Mouse (Mus musculus) forelimb bud, embryonic 11.5 days (tissue): ENCODE measurements around the gene Aimp2.

ENCODE experiments used
- DNase-seq: peaks from one replicate; pipeline ENCODE4 v3.0.0-alpha.2; 2012; ENCODE audit warnings: low read depth, low spot score

The Aimp2 gene

GRCm38 (mm10) chr5:143902111-143902510 is 7.5 kb downstream of the Aimp2 start:
- no peak for DNase-seq

DNA sequence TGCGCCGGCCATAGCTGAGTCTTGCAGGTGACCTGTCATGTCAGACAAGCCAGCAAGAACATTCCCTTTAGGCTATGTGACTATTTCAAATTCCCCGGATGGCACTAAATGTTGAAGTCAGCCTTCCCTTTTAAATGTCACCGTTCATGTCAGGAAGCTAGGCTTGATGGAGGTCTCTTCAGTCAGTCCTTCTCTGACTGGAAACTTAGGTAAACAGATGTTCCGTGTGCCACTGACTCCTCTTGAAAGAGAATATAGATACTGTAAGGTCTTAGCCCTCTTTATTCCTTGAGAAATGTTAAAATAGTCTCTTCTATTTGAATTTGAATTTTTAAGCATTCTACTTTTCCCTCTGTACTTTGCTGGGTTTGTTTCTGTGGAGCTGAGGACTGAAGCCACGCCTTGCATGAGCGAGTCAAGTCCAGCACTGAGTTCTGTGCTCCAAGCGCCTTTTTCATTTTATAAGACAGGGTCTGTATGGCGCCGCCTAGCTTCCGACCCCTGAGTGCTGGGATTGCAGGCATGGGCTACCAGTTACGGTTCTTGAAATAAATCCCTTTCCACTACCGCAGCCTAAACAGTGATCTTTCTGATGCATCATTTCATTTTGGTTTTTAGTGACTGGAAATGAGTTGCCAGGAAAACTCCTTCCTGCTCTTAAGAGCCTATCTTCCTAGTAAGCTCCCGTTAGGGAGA is 11.9 kb downstream of the Aimp2 start, which contains the start of gene Ankrd61:
Ankrd61 (minus strand) TSS at position 51 of the 696 bp plus-strand sequence.
- DNase-seq: no peak

DNA sequence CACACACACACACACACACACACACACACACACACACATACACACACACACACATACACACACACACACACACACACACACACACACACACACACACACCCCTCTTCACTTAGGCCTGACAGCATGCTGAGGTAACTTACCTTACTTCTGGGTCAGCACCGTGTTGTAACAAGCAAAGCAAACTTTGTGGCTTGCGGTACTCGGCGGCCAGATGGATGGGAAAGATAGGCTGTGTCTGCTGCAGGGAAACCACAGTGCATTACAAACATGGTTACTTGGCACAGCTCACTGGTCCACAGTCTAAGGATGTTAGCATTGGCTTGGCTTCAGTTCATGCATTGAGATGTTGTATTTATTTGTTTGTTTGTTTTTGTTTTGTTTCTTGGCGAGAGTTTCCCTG is 16.3 kb downstream of the Aimp2 start:
- DNase-seq: no peak

DNA sequence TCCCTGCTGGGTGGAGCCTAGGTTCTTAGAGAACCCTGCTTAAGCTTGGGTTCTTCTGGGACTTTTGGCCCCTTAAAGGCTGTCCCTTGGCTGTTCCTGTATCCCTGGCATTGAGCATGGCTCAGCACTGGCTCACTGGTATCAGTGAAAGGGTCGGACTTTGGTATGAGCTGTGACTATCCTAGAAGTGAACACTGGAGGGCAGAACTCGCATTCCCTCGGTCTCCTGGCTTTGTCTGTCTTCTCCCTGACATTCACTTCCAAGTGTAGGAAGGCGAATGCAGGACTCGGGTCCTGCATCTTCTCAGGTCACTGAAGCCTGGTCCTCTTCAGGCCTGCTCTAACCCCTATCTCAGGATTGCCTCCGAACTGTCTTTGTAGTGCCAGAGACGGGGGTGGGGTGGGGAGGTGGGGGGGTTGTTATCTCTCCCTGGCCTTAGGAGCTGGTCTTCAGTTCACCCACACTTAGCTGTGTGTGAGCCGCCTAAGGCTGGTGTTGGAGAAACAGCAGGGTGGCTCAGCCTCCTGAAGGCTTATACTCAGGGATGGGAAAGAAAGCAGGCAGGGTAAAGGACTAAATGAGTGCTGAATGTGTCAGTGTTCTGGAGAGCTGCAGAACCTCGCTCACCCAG is 17.3 kb downstream of the Aimp2 start:
- no peak for DNase-seq

DNA sequence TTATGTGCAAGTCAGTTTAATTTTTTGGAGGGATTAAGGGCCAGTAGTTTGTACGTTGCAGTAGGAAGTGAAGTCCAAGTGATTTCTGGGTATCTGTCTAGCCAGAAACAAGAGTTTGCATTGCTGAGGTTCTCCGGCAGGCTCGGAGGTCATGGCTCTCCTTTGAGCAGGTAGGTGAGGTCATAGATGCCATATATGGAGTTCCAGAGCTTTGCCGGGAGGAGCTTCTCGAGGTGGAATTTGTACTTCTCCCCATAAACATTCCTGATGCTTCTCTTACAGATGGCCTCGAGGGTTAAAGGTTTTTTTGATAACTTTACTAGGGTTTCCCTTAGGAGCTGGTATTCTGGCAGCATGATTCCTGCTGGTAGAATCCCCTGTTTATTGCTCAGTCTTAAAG is 18.9 kb downstream of the Aimp2 start:
- no peak for DNase-seq

DNA sequence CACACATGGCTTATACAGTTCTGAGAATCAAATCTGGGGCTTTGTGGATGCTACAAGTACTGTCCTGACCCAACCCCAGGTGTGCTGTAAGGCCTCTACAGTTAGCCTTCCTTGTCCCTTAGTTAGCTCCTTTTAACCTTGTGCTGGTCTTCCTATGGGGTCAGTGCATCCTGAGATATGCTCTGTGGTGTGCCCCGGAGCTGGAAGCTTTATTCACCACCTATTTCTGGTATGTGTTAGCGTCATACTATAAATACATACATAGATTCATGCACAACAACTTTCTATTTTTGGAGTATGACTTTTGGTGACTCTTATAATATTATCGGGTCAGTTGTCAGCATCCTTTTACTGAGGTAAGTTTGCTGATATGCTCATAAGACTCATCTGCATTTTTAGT is 24.4 kb downstream of the Aimp2 start:
- no peak for DNase-seq

DNA sequence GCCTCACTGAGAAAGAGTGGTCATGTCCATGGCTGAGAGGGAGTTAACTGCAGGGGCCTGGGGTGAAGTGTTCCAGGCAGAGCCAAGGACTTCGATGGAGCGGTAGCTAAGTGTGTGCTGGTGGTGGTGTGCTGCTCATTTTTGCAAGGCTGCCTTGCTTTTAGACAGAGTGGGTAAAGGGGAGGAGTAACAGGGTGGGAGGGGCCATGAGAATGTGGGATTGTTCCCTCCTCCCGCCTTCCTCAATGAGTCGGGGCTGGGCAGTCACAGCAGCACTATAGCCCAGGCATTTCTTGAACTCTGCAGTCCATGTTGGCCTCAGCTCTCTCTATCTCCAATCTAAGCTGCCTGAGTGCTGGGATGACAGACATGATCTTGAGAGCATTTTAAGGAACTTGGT is 35.1 kb downstream of the Aimp2 start:
- no peak for DNase-seq

DNA sequence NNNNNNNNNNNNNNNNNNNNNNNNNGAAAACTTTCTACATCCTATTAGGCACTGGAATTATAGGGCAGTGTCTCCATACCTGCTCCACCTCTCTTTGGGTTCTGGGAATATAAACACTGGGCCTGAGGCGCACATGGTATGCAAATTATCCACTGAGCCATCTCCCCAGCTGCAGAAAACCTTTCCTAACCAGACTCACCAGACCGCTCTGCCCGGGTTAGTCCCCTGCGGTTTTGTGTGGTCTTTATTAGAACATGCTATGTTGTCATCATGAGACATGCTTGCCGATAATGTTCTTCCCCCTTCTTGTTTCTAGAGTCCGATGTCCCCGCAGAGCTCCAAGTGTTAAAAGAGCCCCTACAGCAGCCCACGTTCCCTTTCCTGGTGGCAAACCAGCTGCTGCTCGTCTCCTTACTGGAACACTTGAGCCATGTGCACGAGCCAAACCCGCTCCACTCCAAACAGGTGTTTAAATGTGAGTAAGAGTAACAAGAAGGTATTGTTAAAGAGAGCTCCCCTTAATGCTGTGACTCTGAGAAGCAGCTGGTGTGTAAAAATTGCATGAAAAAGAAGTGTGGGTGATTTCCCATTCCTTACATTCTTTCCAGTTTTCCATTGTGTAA is 38.0 kb downstream of the Aimp2 start:
- DNase-seq: no peak
